Mouse (Mus musculus) adrenal gland, postnatal 10 days (tissue): ENCODE results near the gene Mphosph9. TPM values are rescaled to one million over a fixed set of nuclear protein-coding genes. Genes with fewer than 3 reads are reported as not detected.
"Not testable (repeated sequence)": the region's sequence is repeated elsewhere in the genome, so short reads cannot be mapped to it uniquely, and the experiment has no call there.

ENCODE experiments used
- DNase-seq: peaks from one replicate; pipeline ENCODE4 v3.0.0; 2021; ENCODE audit warnings: mixed read lengths
- total RNA-seq, 2 experiments: library from RNA; stranded (reverse); gene quantifications; 2 replicates each; pipeline ENCODE4 v1.2.3; 2021

The Mphosph9 gene
- total RNA-seq, 2 experiments from 2014 or later, result 6.1 to 10.1 TPM

GRCm38 (mm10) chr5:124342897-124343296, 15.1 kb upstream of the Mphosph9 start:
- no peak for DNase-seq

GRCm38 (mm10) chr5:124341753-124342339, 14.1 kb upstream of the Mphosph9 start:
- peak; percentile 49 for DNase-seq

- no peak for DNase-seq
Observed at GRCm38 (mm10) chr5:124338791-124339190, 11.0 kb upstream of the Mphosph9 start.

- DNase-seq, result no peak
Observed at GRCm38 (mm10) chr5:124337909-124338308, 10.1 kb upstream of the Mphosph9 start.

DNA sequence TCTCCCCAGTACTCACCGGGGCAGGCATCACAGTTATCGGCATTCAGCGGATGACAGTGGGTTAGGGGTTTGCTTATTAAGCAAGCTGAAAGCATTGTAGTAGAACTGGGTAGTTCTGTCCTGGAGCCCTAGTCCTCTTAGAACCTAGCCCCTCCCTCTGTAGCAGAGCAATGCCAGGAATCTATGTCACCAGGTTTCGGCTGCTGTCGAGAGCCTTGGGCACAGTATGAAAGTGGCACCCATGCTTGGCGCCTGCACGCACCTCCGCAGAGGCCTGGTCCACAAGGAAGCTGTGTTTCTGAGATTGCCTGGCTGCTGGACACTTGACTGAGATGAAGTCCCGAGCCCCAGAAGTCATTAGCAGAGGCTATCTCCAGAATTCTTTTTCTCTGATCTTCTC, 9.3 kb upstream of the Mphosph9 start:
- no peak for DNase-seq

DNA sequence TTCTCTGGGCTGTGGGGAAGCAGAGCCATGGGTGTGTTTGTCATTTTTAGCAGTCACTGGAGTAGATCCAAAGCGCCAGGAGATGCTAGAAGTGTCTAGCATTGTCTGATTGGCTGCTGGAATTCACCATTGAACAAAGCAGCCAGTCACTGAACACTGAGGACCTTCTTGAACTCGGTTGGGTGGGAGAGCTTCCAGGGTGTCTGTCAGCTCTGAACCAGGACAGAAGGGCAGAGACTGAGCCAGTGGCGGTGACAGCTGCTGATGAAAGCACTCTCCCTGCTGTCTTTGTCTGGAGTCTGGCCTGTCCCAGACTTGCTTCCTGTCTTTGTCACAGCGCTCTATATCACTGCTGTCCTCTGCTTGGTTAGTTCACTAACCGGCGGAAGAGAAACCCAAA, 6.6 kb upstream of the Mphosph9 start:
- DNase-seq, result no peak

DNA sequence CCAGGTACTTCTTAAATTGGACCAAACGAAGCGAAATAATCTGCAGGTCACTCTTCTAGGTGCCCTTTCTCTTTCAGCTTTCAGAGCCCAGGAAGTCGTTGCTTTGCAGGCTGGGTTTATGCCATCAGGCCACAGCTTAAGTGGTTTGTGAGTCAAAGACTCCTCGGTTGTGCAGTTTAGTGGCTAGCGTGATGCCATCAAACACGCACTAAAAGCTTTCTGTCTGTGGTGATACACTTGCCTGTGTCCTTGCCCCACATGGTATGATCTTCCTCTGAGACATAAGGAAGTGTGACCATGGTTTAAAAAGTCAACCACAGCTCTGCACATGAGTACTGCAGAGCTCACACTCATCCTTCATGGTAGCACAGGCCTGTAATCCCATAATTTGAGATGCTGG, 2.3 kb upstream of the Mphosph9 start:
- no peak for DNase-seq

DNA sequence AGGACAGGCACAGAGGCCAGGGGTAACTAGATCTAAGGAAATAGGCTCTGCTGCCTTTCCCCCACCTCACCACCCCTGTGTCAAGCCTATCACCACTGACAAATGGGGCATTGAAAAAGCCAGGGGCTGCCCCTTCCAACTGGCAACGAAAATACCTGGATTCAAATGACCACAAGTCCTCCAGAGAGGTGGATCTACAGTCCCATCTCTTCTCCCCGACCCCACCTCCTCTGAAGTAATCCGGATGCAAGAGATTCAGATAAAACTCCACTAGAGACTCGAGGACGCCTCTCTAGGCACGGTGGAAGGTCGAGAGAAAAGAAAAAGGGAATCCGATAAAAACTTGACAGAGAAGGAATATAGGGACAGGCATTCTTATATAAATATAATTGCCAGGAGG, 943 bp downstream of the Mphosph9 start:
- no peak for DNase-seq

DNA sequence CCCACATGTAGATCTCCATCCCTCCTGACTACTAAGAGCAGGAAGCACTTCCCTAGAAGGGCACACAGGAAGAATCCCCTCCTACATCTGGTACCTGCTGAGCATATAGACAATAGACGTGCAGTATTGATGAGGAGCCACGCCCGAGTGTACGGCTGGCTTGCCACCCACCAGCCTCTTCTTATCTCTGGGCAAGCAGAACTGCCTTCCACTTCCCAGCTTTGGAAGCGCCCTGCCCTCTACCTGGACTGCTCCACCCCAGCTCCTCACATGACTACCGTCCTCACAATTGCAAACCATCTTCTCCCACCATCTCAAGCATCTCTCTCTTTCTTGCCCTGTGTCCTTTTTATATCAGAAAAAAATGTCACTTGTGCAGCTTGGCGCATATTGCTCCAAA, 10.1 kb downstream of the Mphosph9 start:
- no peak for DNase-seq

GRCm38 (mm10) chr5:124315941-124316340, 11.8 kb downstream of the Mphosph9 start:
- no peak for DNase-seq

DNA sequence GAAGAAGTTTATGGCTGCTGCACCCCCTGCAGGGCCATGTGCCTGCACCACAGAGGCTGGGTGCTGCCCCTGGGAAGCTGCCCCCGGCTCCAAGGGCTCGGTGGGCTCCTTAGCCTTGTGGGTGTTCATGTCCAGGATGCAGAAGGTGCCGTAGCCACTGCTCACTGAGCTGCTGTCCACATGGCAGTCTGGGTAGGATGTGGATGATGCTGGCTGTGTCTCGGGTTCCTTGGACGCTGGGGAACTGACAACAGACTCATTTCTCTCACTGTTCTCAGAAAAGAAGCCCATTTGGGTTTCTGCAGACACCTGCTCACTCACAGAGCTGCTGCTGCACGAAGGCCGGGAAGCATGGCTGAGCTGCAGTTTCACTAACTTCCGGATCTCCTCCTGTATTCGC, 12.3 kb downstream of the Mphosph9 start:
- DNase-seq, result no peak

DNA sequence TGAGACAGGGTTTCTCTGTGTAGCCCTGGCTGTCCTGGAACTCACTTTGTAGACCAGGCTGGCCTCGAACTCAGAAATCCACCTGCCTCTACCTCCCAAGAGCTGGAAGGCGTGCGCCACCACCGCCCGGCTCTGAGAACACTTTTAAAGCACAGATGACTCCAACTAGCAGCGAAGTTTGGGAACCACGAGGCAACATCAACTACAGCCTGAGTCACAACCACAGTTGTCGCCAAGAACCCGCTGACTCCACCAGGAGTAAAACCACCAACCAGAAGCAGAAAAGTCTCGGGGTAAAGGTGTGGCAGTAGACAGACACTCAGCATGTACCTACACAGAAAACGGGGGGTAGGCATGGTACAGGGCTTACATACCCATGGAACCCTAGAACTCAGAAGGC, 17.7 kb downstream of the Mphosph9 start:
- DNase-seq, result no peak

GRCm38 (mm10) chr5:124309155-124309554, 18.6 kb downstream of the Mphosph9 start:
- DNase-seq, result no peak

- not testable (repeated sequence) for DNase-seq
Observed at GRCm38 (mm10) chr5:124302853-124303252, 24.9 kb downstream of the Mphosph9 start.

DNA sequence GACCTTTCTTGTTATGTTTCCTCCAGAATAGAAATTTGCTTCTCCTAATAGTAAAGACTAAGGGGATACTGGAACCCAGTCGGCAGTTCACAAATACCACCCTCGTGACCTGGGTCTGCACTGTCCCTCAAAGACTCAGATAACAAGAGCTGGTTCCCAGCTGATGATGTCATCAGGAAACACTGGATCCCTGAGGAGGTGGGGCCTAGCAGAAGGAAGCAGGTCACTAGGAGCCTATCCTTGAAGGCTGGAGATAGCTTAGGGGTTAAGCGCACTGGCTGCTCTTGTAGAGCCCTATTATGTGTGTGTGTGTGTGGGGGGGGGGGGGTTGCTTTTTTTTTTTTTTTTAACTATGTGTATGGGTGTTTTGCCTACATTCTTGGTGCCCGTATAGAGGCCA, 27.6 kb downstream of the Mphosph9 start:
- no peak for DNase-seq

DNA sequence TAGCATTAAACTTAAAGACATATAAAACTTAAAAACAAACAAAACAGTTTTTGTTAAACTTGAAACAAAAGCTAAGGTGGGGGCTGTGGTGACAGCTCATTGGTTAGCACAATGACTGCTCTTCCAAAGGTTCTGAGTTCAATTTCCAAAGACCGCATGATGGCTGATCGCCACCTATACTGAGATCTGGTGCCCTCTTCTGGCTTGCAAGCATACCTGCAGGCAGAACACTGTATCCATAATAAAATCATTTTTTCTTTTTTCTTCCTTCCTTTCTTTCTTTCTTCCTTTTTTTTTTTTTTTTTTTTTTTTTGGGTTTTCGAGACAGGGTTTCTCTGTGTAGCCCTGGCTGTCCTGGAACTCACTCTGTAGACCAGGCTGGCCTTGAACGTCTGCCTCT, 28.5 kb downstream of the Mphosph9 start:
- peak; percentile 15 for DNase-seq

DNA sequence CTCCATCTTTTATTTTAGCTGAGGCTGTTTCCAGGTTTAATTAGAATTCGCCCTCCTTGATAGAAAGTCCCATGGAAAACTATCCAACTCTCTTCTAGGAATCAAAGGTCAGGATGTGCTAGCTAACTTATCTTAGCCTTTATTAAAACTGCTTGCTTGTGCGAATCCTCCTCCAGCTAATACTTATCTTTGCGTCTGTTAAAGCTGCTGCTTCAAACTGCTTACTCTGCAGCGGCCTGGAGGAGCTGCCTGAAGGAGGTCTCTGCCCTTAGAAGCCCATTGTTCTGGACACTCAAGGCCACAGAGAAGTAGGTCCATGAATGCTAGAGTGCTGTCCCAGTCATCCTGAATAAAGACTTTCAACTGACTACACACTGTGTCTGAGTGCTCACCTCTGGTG, 31.3 kb downstream of the Mphosph9 start:
- no peak for DNase-seq

DNA sequence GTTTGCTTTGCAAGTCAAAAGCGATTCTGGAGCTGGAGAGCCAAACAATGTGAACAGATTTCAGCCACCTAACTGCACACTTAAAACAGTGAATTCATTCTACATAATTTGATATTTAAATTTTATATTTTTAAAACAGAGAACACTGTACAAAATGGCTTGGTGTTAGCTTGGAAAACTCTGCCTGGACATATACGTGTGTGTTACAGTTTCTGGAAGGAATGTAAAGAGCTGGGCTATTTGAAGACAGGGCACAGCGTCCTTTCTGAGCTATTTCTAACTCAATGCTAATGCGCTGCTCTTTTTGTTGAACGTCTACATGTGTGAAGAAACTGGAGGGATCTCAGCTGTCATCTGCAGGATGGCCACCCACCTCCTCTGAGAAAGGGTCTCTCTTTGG, 33.8 kb downstream of the Mphosph9 start:
- no peak for DNase-seq

- DNase-seq, result no peak
Observed at GRCm38 (mm10) chr5:124290216-124290615, 37.6 kb downstream of the Mphosph9 start.

GRCm38 (mm10) chr5:124287616-124288247, 40.0 kb downstream of the Mphosph9 start:
- no peak for DNase-seq

DNA sequence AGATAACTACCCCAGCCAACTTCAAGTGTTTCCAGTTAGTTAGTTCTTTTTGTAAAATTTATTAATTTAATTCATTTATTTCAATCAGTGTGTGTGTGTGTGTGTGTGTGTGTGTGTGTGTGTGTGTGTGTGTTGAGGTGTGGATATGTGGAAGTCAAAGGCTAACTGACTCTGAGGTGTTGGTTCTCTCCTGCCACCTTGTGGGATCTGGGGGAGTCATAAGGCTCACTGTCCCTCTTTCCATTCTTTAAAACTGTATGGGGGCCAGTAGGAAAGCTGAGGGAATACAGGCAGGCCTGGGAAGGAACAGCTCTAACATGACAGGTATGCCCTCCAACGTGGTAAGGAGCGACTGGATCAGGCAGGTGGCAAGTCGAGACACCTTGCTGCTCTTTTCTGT, 43.4 kb downstream of the Mphosph9 start:
- DNase-seq, result peak; percentile 25

- DNase-seq, result peak; percentile 14
Observed at GRCm38 (mm10) chr5:124282854-124283253, 44.9 kb downstream of the Mphosph9 start.

DNA sequence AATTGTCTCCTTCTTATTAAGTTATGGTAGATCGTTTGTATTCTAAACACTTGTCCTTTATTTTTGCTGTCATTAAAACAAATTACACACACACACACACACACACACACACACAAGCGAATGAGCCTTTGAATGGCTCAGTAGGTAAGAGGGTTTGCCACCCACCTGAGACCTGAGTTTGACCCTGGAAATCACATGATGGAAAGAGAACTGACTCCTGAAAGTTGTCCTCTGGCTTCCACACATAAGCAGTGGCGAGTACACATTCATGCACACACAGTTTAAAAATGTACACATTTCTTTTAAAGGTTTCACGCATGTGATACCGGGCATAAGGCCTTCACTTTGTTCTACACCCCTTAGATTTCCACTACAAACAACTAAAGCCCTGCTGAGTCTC, 57.5 kb downstream of the Mphosph9 start:
- no peak for DNase-seq

DNA sequence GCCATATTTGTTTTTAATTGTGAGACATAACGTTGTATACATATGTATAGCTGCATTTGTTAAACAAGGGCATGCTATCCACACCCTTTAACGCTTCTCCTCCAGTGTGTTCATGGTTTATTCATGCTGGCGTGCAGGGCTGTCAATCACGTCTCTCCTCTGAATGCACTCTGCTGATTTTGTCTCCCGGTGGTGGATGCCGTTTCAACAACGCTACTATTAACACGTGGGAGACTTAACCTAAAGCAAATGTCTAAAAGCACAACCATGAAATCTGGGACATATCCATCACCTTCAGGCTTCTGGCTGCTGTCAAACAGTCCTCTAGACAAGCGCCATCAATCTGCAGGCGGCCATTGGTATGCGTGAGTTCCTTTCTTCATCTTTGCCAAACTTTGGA, 58.1 kb downstream of the Mphosph9 start:
- no peak for DNase-seq

DNA sequence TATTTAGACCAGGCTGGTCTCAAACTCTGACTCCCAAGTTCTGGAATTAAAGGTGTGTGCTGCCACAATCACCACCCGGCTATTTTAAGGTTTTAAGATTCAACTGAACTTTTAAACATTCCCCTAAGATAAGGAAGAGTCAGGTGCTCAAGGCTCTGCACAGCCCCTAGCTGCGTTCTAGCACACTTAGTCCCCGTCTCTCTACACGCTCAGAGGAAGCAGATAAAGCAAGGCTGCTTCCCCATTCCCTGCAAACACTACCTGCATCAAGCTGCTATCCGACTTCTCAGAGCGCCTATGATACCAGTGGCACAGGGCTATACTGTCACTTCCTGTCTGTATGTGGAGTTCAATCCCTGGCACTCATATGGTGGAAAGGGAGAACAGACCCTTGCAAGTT, 60.1 kb downstream of the Mphosph9 start:
- DNase-seq, result no peak
